Mouse (Mus musculus) midbrain, embryonic 11.5 days (tissue): Measurements from ENCODE around the gene Ppp1r12a. TPM values are rescaled to one million over a fixed set of nuclear protein-coding genes. Genes with fewer than 3 reads are reported as not detected.

Experiments
- polyA plus RNA-seq: library from polyadenylated mRNA; unstranded; fragments of >200 nt; fragmentation: Nextera tagmentation; extraction: Ambion mirVana; gene quantifications from 2 replicates; pipeline ENCODE4 v1.2.1, GENCODE M21; 2014

Ppp1r12a gene
- polyA plus RNA-seq, 1 experiment from 2014 or later = 78.6 TPM

Other genes with a start within 250 kb of the Ppp1r12a start
- gene Pawr, start 169.9 kb downstream of the Ppp1r12a start, polyA plus RNA-seq = 14.4 and 14.5 TPM in 2 replicates